Mouse (Mus musculus): ENCODE measurements around the gene Kpna1.

Kpna1 gene

DNA sequence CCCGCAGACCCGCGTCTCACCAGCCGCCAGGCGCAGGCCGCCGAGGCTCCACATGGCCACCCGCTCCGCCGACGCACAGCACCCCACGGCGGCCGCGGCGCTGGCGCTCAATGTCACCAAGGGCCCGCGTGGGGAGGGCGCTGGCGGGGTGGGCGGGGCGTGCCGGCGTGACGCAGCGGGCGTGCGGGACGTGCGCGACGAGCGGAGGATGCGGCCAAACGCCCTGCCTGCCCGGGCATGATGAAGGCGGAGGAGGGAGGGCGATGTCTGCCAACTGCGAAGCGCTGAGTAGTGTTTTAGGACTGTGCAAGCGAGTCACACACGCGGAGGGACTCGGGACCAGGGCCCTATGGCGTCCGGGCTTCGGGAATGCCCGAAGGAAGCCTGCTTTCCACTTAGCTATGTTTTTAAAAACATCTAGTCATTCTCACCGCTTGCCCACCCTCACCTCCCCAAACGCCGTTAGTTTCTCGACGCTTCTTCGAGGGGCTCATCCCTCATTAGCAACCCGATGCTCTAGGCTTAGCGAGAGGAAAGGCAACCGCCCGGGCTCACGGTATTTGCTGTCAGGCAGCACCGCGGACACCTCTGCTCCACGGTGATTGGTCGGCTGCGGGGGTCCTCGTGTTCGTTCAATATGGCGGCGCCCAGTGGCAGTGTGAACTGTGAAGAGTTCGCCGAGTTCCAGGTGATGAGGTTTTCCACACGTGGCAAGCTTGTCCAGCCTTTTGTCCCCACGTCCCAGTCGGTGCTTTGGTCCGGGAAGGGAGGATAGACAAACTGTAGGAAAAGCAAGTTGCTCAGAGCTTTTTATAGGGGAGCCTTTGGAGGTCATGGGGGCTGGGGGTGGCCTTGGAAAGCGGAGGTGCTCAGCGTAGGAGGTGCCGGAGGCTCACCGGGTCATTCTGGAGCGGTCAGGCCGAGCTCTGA is 93.2 kb downstream of the Kpna1 start, which contains the start of the genes Fam162a and Ccdc58:
Gene Fam162a (minus strand): TSS at position 145 of the 930 bp plus-strand sequence.
Gene Ccdc58 (plus strand): TSS at position 236 of the 930 bp plus-strand sequence.
- DNase-seq, result peak; percentile 93 to 95

DNA sequence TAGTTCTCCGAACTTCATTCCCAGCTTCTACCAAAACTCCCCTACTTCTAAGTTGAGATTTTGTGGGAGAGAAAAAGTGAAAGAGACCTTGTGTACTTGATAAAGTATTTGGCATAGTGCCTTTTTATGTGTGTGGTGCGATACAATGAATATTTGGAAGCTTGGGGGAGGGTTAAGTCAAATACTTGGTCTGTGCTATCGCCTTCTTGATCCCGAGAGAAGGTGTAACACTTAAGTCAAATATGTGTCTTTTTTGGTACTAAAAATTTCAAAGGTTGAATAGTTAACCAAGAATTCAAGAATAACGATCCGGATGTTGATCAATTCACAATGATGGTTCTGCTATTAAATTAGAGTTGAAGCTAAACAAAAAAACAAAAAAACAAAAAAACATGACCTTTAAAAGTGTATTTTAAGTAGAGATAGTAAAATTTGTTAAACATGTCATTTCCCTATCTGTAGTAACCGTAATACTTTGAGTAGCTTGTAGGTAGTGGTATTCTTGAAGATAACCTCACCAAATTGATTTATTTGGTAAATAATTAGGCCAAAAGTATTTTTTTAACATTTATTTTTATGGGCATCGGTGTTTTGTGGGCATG is 94.0 kb downstream of the Kpna1 start:
- no peak for DNase-seq

GRCm38 (mm10) chr16:36074772-36075171 is 96.2 kb downstream of the Kpna1 start:
- no peak for DNase-seq

DNA sequence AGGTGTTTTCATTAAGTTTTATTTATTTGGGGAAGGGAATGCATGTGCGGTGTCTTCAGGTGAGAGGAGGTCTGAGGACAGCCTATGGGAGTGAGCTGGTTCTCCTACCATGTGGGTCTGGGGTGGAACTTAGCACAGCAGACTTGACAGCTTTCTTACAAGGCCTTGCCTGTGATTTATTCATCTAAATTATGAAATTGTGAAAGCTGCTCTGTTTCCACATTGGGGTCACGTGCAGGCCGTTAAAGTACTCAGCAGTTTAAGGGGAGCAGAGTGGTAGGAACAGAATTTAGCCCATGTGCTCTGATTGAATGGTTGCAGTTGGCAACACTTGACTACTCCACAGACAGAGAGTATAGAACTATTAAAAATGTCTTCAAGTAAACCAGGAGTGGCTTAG is 101.4 kb downstream of the Kpna1 start:
- DNase-seq, result no peak
